Mouse (Mus musculus) liver, adult 2 months (tissue): ENCODE measurements around the gene Iqcn.

Experiments used
- CTCF ChIP-seq: fragments of 200-500 bp; IDR thresholded peaks from 2 replicates; pipeline ENCODE4 v1.5.1; 2011; ENCODE audit warnings: low read depth, low read length, control low read depth
- POLR2A ChIP-seq: fragments of 200-500 bp; IDR thresholded peaks from 2 replicates; pipeline ENCODE4 v1.6.1; 2011; ENCODE audit warnings: low read length, control low read depth; ENCODE audit not compliant: insufficient read depth; ENCODE audit errors: extremely low read depth

DNA sequence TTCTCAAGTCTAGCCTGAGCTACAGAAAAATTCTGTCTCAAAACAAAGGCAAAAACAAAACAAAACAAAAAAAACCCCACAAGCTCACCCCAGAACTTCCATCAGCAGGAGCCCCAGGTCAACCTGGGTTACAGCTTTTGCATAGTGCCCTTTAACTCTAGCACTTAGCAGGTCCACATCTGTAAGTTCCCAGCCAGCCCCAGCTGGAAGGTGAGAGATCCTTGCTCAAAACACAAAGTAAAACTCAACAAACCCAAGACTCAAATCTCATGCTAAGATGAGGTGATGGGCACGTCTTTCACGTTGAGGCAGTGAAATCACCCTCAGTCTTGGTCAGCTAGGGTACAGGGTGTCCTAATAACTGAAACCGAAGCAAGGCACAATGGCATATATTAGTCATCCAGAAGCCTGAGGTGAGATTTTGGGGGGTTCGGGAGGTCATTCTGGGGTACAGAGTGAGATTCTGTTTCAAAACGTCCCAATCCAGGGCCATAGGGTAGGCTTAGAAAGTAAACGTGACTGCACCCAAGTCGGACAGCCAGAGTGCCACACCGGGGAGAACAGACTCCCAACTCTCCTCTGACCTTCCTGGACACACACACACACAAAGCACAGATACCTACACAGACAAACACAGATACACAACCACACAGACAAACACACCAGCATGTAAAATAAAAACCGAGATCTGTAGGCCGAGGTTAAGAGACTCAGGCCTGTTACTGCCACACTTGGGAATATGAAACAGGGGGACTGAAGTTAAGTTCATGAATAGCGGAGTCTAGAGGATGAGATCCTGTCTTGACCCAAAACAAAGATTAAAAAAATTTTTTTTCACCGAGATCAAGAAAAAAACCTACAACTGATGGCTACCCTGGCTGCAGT lies 5.6 kb upstream of the Iqcn start:
- TF ChIP-seq POLR2A (no peak), CTCF (no peak)
